Mouse (Mus musculus) testis, adult 2 months (tissue): Measurements from ENCODE around the gene Supt3.

Experiments used
- CTCF ChIP-seq: fragments of 200-500 bp; IDR thresholded peaks from 2 replicates; pipeline ENCODE4 v1.5.1; 2012; ENCODE audit warnings: low read depth, mild to moderate bottlenecking, inconsistent platforms, low read length, moderate library complexity; ENCODE audit not compliant: control insufficient read depth, insufficient read depth, insufficient replicate concordance
- POLR2A ChIP-seq: fragments of 200-500 bp; IDR thresholded peaks from 2 replicates; pipeline ENCODE4 v1.6.1; 2012; ENCODE audit warnings: low read depth, mild to moderate bottlenecking, inconsistent platforms, low read length, moderate library complexity; ENCODE audit not compliant: control insufficient read depth

- TF ChIP-seq CTCF (no peak), POLR2A (no peak)
These were observed 341.9 kb downstream of the Supt3 start for GRCm38 (mm10) chr17:45118565-45119471.
